Mouse (Mus musculus): ENCODE measurements around the gene St5. TPM values are rescaled to one million over a fixed set of nuclear protein-coding genes. Genes with fewer than 3 reads are reported as not detected.

St5 gene
- polyA plus RNA-seq, 1 experiment: 42.2 TPM

- TF ChIP-seq POLR2A (IDR thresholded peaks at IDR 0.05; ENCODE audit: insufficient read depth, low read length): no peak
- TF ChIP-seq CTCF (IDR thresholded peaks at IDR 0.05; ENCODE audit: low read depth, low read length): no peak
- no peak for TF ChIP-seq EP300 (IDR thresholded peaks at IDR 0.05; ENCODE audit: insufficient read depth, low read depth, low read length)
- H3K27ac ChIP-seq (ENCODE audit: insufficient read depth, low read length): no peak overlapping the region
- no peaks in the 10 kb centered on the region for H3K9me3 ChIP-seq (replicated peaks; ENCODE audit: control insufficient read depth, insufficient read depth, low read length, poor library complexity, severe bottlenecking)
- no peaks in the 10 kb centered on the region for H3K27me3 ChIP-seq (ENCODE audit: control insufficient read depth, insufficient read depth, low read length, poor library complexity, severe bottlenecking)
- H3K36me3 ChIP-seq (ENCODE audit: control insufficient read depth, insufficient read depth, low read length, poor library complexity, severe bottlenecking): no peaks in the 10 kb centered on the region
- peaks cover 6% of the 10 kb centered on the region for H3K4me1 ChIP-seq (ENCODE audit: control insufficient read depth, insufficient read depth, low read length)
- no peak overlapping the region for H3K9ac ChIP-seq (ENCODE audit: low read depth, poor library complexity, severe bottlenecking)
- no peak overlapping the region for H3K4me3 ChIP-seq (ENCODE audit: low read depth, low read length)
Measured at GRCm38 (mm10) chr7:109510799-109511198, 192.6 kb downstream of the St5 start.

DNA sequence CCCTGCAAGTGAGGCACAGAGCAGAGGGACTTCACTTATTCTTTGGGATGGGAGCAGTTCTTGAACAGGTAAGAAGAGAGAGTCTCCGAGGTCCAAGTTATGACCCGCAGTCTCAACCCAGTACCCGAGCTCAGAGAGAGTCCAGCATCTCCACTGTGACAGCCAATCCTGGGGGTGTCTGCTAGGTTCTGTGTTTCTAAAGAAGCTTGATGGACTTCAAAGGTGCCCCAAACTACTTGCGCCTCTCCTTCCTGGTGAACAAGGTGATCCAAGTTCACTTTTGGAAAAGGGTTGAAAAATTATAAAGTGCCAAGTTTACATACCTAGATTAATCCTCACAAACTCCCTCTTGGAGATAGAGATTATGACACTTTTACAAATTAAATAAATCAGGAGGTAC, 195.4 kb downstream of the St5 start, which contains the start of gene Trim66:
Trim66 (minus strand) TSS at position 101 of the 400 bp plus-strand sequence.
- no peaks in the 10 kb centered on the region for H3K27me3 ChIP-seq (ENCODE audit: control insufficient read depth, insufficient read depth, low read length, poor library complexity, severe bottlenecking)
- no peak for TF ChIP-seq CTCF (IDR thresholded peaks at IDR 0.05; ENCODE audit: low read depth, low read length)
- TF ChIP-seq POLR2A (IDR thresholded peaks at IDR 0.05; ENCODE audit: insufficient read depth, low read length): no peak
- no peak for TF ChIP-seq EP300 (IDR thresholded peaks at IDR 0.05; ENCODE audit: insufficient read depth, low read depth, low read length)
- H3K4me1 ChIP-seq (ENCODE audit: control insufficient read depth, insufficient read depth, low read length): peaks cover 6% of the 10 kb centered on the region
- no peaks in the 10 kb centered on the region for H3K36me3 ChIP-seq (ENCODE audit: control insufficient read depth, insufficient read depth, low read length, poor library complexity, severe bottlenecking)
- H3K27ac ChIP-seq (ENCODE audit: insufficient read depth, low read length): no peak within 1 kb of the TSS
- H3K9ac ChIP-seq (ENCODE audit: low read depth, poor library complexity, severe bottlenecking): no peak within 1 kb of the TSS
- H3K9me3 ChIP-seq (replicated peaks; ENCODE audit: control insufficient read depth, insufficient read depth, low read length, poor library complexity, severe bottlenecking): no peaks in the 10 kb centered on the region
- H3K4me3 ChIP-seq (ENCODE audit: low read depth, low read length): no peak within 1 kb of the TSS

DNA sequence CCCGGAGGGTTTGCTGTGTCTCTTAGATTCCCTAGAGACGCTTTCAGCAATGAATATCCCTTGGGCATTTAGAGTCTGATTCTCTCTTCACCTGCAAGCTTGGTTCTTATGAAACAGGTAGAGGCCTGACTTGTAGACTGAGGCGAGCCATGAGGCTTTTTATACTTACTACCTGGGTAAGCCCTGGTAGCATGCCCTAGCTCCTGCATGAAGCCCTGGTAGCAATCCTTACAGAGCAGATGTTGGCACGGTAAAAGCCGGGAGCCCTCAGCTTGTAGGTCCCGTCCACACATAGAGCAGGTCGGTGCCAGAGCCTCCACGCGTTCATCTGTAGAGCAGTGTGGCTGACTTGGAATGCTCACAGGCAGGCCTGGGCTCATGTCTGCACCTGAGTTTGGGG, 195.8 kb downstream of the St5 start:
- Histone ChIP-seq H3K4me1 (ENCODE audit: control insufficient read depth, insufficient read depth, low read length) (peaks cover 6% of the 10 kb centered on the region), H3K27me3 (ENCODE audit: control insufficient read depth, insufficient read depth, low read length, poor library complexity, severe bottlenecking) (no peaks in the 10 kb centered on the region), H3K4me3 (ENCODE audit: low read depth, low read length) (no peak overlapping the region), H3K36me3 (ENCODE audit: control insufficient read depth, insufficient read depth, low read length, poor library complexity, severe bottlenecking) (no peaks in the 10 kb centered on the region), H3K27ac (ENCODE audit: insufficient read depth, low read length) (no peak overlapping the region), H3K9me3 (replicated peaks; ENCODE audit: control insufficient read depth, insufficient read depth, low read length, poor library complexity, severe bottlenecking) (no peaks in the 10 kb centered on the region), H3K9ac (ENCODE audit: low read depth, poor library complexity, severe bottlenecking) (no peak overlapping the region)
- TF ChIP-seq EP300 (IDR thresholded peaks at IDR 0.05; ENCODE audit: insufficient read depth, low read depth, low read length) (no peak), POLR2A (IDR thresholded peaks at IDR 0.05; ENCODE audit: insufficient read depth, low read length) (no peak), CTCF (IDR thresholded peaks at IDR 0.05; ENCODE audit: low read depth, low read length) (no peak)

DNA sequence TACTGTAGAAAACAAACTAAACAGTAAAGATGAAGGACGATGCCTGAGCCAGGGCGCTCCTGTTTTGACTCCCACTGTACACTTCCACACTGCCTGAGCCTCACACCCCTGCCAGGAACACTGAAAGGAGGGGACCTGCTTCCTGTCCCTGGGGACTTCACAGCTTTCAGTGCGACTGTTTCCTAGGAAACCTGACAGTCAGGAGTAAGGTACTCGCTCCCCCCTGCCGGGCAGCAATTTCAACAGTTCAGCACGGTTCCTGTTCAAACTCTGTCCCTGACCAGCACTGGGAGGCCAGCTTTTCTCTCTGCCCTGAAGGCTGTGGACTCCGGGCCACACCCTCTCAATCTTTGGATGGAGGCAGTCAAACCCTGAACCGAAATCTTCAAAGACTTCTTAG, 196.3 kb downstream of the St5 start:
- no peaks in the 10 kb centered on the region for H3K27me3 ChIP-seq (ENCODE audit: control insufficient read depth, insufficient read depth, low read length, poor library complexity, severe bottlenecking)
- H3K9me3 ChIP-seq (replicated peaks; ENCODE audit: control insufficient read depth, insufficient read depth, low read length, poor library complexity, severe bottlenecking): no peaks in the 10 kb centered on the region
- peaks cover 6% of the 10 kb centered on the region for H3K4me1 ChIP-seq (ENCODE audit: control insufficient read depth, insufficient read depth, low read length)
- H3K36me3 ChIP-seq (ENCODE audit: control insufficient read depth, insufficient read depth, low read length, poor library complexity, severe bottlenecking): no peaks in the 10 kb centered on the region
- no peak overlapping the region for H3K9ac ChIP-seq (ENCODE audit: low read depth, poor library complexity, severe bottlenecking)
- H3K27ac ChIP-seq (ENCODE audit: insufficient read depth, low read length): no peak overlapping the region
- H3K4me3 ChIP-seq (ENCODE audit: low read depth, low read length): no peak overlapping the region
- TF ChIP-seq EP300 (IDR thresholded peaks at IDR 0.05; ENCODE audit: insufficient read depth, low read depth, low read length) (peak; percentile 31; the same call in 1 of the 2 replicates), POLR2A (IDR thresholded peaks at IDR 0.05; ENCODE audit: insufficient read depth, low read length) (no peak), CTCF (IDR thresholded peaks at IDR 0.05; ENCODE audit: low read depth, low read length) (no peak)

DNA sequence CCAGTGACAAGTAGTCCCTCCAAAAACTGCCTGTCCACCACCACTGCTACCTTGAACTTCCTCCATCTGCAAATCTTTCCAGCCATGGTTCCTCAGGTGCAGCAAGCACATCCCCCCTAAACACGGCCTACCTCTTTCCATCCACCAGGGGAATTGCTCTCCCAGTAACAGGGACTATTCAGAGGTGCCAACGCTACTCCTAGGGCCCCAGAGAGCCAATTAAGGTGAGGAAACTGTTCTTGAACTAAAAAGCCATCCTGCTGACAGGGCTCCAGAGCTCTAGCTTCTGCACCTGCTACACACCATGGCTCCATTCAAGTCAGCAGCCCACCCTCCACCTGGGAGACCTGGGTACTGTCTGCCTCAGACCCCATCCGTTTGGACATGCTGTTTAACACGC, 205.9 kb downstream of the St5 start:
- TF ChIP-seq POLR2A (IDR thresholded peaks at IDR 0.05; ENCODE audit: insufficient read depth, low read length) (no peak), EP300 (IDR thresholded peaks at IDR 0.05; ENCODE audit: insufficient read depth, low read depth, low read length) (no peak), CTCF (IDR thresholded peaks at IDR 0.05; ENCODE audit: low read depth, low read length) (no peak)
- H3K9me3 ChIP-seq (replicated peaks; ENCODE audit: control insufficient read depth, insufficient read depth, low read length, poor library complexity, severe bottlenecking): no peaks in the 10 kb centered on the region
- H3K27ac ChIP-seq (ENCODE audit: insufficient read depth, low read length): no peak overlapping the region
- H3K4me3 ChIP-seq (ENCODE audit: low read depth, low read length): no peak overlapping the region
- no peaks in the 10 kb centered on the region for H3K36me3 ChIP-seq (ENCODE audit: control insufficient read depth, insufficient read depth, low read length, poor library complexity, severe bottlenecking)
- H3K27me3 ChIP-seq (ENCODE audit: control insufficient read depth, insufficient read depth, low read length, poor library complexity, severe bottlenecking): no peaks in the 10 kb centered on the region
- H3K4me1 ChIP-seq (ENCODE audit: control insufficient read depth, insufficient read depth, low read length): no peaks in the 10 kb centered on the region
- no peak overlapping the region for H3K9ac ChIP-seq (ENCODE audit: low read depth, poor library complexity, severe bottlenecking)

DNA sequence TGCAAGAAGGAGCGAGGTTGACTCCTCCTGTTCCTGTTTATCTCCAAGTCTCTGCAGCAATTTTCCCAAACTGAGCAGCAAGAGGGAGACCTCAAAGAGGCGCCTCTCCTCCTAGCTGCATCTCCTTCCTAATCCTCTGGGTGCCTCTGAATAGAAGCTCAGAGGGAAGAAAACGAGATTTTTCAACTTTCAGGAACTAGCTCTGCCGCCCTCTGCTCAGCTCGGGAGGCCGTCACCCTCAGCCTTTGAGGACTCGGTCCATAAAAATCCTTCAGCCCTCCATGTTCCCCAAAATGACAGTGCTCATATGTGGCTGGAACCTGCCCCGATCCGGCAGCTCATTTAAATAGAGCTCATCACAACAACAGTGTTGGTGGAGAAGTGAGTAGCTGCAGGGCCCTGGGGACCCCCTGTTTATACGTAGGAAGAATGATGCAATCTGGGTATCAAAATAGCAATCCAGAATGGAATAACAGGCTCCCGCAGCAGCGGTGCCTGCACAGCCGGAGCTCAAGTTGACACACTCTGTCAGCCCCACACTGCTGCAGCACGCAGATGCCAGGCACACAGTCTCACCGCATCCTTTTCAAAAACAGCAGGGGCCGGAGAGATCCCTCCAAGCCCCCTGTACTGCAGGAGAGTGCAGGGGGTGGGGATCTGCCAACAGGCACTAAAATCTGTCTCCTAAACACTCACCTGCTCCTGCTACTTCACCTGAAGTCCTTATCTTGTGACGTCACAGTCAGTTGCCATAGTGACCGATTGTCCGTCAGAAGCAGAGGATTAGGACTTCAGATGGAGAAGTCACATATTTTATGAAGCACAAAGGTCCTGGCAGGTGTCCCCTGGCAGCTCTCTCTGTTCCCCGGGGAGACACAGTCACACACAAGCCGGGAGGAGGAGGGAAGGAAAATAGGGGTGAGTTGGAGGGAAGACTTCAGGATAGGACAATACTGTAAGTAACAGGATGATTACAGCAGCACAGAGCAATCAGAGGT, 209.8 kb downstream of the St5 start:
- no peaks in the 10 kb centered on the region for H3K36me3 ChIP-seq (ENCODE audit: control insufficient read depth, insufficient read depth, low read length, poor library complexity, severe bottlenecking)
- H3K4me1 ChIP-seq (ENCODE audit: control insufficient read depth, insufficient read depth, low read length): no peaks in the 10 kb centered on the region
- no peak overlapping the region for H3K4me3 ChIP-seq (ENCODE audit: low read depth, low read length)
- no peaks in the 10 kb centered on the region for H3K9me3 ChIP-seq (replicated peaks; ENCODE audit: control insufficient read depth, insufficient read depth, low read length, poor library complexity, severe bottlenecking)
- no peak overlapping the region for H3K27ac ChIP-seq (ENCODE audit: insufficient read depth, low read length)
- no peaks in the 10 kb centered on the region for H3K27me3 ChIP-seq (ENCODE audit: control insufficient read depth, insufficient read depth, low read length, poor library complexity, severe bottlenecking)
- no peak overlapping the region for H3K9ac ChIP-seq (ENCODE audit: low read depth, poor library complexity, severe bottlenecking)
- TF ChIP-seq POLR2A (IDR thresholded peaks at IDR 0.05; ENCODE audit: insufficient read depth, low read length) (no peak), CTCF (IDR thresholded peaks at IDR 0.05; ENCODE audit: low read depth, low read length) (no peak), EP300 (IDR thresholded peaks at IDR 0.05; ENCODE audit: insufficient read depth, low read depth, low read length) (no peak)

All from ES-Bruce4 (cell line).